Mouse (Mus musculus) MN1 (cell line): ENCODE measurements around the gene Rpl6.
A peak's percentile ranks its signal among the peaks of the same experiment; 100 is the strongest.
"Not testable (repeated sequence)": the region's sequence is repeated elsewhere in the genome, so short reads cannot be mapped to it uniquely, and the experiment has no call there.

Experiments used
- DNase-seq: peaks from one replicate; pipeline ENCODE4 v3.0.0-alpha.2; 2016; ENCODE audit warnings: low spot score

The Rpl6 gene

DNA sequence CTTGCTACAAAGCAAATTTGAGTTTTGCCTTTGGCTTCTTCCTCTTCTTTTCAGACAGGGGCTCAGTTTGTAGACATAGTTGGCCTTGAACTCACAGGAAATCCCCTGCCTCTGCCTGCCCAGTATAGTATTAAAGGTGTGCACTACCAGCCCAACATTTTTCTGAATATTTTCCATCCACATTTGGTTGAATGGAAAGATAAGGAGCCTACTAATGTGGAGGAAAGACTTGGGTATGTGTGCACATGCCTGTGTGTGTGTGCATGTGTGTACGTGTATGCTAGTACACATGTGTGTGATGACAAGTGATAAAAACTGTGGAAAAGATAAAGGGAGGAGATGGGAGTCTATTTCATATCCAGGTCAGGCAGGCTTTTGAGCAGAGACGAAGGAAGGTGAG is 21.6 kb downstream of the Rpl6 start:
- DNase-seq = no peak

DNA sequence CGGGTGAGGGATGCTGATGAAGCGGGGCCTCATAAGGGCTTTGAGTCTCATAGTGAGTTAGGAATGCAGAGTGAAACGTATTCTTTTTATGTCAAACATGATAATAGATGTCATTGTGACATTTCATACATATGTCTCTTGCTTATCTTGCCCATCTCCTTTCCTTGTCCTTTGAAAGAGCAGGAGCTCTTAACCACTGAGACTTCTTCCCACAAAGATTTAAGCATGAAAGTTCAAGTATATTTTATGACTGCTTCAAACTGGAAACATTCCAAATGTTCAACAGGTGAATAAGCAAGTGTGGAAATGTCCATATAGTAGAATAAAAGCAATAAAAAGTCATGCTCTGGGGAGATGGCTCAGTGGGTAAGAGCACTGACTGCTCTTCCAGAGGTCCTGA is 22.1 kb downstream of the Rpl6 start:
- DNase-seq = no peak

DNA sequence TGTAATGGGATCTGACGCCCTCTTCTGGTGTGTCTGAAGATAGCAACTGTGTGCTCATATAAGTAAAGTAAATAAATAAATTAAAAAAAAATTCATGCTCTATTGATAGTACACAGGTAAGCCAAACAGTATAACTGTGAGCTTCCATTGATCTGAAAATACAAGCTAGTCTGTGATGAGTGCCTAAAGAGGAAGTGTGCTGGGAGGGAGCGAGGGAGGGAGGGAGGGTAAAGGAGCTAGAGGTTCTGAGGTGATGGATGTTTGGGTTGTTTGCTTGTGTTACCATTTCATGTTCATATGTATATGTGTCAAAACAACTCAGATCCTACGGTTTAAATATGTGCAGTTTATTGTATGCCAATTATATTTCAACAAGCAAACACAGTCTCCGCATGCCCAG is 22.6 kb downstream of the Rpl6 start:
- no peak for DNase-seq

DNA sequence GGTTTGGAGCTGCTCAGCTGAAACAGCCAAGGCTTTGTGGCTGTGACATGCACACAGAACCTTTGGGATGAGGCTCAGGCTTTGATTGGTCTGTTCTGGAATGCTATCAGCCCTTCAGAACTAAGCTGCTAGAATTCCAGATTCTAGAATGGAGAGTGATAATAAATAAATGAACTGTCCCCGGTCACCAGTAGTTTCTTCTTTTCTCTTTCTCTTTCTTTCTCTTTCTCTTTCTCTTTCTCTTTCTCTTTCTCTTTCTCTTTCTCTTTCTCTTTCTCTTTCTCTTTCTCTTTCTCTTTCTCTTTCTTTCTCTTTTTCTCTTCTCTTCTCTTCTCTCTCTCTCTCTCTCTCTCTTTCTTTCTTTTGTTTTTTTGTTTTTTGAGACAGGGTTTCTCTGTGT is 23.0 kb downstream of the Rpl6 start:
- not testable (repeated sequence) for DNase-seq

DNA sequence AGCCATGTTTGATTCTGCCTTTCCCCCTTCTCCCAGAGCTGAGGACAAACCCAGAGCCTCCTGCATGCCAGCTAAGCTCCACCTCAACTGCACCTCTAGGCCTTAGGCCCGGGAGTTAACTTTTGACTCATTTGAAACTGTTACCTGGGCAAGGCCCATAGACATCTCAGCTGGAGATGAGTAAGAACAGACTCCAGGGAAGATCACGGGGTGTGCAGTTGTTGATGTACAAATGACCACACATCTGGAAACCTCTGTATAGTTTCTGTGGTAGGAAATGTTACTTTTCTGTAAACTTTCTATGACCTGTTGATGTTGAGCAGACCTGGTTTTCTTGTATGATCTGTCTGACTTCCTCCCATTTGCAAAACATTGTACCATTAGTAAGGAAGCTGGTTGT is 24.9 kb downstream of the Rpl6 start:
- DNase-seq = no peak

DNA sequence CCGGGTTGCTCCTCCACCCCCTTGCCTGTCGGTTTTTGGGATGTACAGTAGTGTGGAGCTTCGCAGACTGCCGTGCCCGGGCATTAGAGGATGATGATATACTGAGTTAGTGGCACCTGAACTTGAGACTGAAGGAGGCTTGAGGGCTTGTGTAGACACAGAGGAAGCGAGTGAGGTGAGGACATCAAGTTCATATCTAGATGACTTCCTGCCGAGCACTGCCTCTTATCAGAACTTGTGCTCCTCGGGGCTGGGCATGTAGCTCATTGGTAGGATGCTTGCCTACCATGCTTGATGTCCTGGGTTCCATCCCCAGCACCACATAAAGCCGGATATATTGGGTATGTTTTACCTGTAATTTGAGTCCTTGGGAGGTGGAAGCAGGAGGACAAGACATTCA is 26.5 kb downstream of the Rpl6 start:
- DNase-seq = no peak

DNA sequence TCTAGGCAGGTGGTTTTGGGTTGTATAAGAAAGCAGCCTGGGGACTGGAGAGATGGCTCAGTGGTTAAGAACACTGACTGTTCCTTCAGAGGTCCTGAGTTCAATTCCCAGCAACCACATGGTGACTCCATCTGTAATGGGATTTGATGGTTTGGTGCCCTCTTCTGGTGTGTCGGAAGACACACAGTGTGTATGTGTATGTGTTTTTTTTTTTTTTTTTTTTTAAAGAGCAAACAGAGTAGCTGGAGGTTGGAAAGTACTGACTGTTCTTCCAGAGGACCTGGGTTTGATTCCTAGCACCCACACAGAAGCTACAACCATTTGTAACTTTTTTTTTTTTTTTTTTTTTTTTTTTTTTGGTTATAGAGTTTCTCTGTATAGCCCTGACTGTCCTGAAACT is 28.5 kb downstream of the Rpl6 start:
- DNase-seq = no peak

DNA sequence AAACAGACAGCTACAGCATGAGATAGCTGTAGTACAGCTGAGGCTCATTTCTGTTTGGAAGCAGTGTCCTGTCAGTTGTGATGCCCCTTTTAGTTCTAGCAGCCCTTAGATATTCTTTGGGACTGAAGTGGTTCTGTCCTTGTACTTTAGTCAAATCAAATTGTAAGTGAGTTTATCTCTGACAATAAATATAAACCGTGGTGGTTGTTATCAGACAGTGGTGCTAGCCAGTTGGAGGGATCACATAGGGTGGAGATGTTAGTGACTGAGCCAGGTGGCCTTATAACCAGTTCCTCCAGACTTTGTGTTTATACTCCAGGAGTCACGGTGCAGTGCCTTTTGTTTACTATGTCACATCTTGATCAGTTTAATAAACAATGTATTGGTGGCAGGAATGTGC is 29.4 kb downstream of the Rpl6 start:
- DNase-seq = no peak

DNA sequence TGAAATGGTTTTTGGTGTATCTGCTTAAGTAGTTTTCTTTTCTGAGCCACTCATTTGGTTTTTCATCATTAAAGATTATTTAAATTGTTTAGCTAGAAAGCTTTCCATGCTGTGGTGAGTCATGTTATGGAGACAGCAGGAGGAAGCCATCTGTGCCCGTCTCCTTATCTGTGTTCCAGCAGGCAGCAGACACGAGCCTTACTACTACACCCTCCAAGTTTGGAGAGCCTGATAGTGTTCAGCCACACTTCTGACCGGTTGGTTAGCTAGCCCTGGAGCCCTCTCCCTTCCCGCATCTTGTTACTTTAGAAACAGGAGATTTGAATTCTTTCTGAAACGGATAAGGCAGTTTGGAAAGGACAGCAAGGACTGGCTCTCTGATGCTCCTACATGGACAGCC is 31.9 kb downstream of the Rpl6 start:
- DNase-seq = peak; percentile 63

DNA sequence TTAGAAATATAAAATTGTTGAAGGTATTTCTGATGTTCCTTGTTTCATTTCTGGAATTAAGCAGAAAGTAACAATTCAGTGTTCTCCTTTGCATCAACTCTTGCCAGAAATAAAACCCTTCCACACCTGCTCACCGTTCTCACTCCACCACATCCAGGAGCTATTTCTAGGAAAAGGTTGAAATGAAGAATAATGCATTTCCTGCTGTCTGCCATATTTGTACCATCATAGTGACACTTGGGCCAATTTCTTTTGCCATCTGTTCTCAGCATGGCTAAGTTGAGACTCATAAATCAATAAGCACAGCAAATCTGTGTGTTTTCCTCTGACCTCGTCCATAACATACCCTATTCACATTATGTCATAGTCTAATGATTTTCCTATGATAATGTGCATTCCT is 33.9 kb downstream of the Rpl6 start:
- no peak for DNase-seq

DNA sequence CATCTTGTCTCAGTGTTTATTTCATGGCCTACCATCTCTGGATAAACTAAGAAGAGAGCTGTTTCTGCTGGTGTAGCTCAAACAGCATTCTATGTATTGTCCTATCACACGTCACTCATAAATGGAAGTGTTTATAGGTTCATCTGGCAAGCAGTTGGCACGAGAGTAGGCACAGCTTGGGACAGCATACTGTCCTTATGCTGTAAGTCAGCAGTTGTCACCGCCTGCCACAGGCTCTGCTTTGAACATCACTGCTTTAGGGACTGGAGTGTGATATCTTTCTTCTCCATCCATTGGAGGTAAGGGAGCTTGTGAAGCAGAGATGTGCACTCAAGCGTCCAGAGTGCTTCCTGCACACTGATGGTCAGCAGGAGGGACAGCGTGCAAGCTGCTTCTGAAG is 35.6 kb downstream of the Rpl6 start:
- no peak for DNase-seq

DNA sequence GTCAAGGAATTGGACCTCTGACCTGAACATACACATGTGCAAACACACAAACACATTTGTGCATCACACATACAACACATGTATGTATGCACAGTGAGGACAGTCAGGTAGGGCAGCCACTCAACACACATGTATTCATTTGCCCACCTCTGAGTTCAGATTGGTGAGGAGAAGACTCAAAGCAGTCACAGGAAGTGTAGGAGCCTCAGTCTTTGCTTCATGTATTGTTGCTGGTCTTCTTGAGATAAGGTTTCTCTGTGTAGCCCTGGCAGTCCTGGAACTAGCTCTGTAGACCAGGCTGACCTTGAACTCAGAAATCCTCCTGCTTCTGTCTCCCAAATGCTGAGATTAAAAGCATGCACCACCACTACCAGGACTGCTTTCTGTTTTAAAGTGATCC is 36.9 kb downstream of the Rpl6 start:
- DNase-seq = no peak

DNA sequence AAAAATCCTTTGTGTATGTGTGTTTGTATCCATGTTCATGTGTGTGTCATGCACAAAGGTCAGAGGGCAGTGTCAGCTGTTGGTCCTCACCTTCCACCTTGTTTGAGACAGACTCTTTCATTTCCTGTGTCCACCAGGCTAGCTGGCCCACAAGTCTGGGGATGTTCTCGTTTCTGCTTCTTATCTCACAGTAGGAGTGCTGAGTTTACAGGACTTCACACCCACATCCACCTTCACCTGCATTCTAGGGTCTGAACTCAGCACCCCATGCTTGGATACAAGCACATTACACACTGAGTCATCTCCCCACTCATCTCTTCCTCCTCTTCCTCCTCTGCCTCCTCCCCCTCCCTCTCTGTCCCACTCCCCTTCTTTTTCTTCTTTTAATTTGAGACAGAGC is 38.0 kb downstream of the Rpl6 start:
- DNase-seq = no peak

DNA sequence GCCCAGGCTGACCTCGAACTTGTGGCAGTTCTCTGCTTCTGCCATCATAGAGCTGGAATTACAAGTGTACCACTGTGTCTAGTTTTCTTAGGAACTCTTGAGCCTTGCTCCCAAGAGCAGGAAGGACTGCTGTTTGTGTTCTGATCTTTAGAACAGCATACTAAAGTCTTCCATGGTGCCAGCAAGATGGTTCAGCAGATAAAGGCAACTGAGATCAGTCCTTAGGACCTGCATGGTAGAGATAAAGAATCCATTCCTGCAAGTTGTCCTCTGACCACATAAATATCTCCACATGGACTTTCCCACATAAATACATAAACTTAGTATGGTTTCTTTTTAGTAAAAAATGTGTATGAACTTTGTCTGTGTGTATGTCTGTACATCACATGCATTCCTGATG is 38.4 kb downstream of the Rpl6 start:
- DNase-seq = no peak

DNA sequence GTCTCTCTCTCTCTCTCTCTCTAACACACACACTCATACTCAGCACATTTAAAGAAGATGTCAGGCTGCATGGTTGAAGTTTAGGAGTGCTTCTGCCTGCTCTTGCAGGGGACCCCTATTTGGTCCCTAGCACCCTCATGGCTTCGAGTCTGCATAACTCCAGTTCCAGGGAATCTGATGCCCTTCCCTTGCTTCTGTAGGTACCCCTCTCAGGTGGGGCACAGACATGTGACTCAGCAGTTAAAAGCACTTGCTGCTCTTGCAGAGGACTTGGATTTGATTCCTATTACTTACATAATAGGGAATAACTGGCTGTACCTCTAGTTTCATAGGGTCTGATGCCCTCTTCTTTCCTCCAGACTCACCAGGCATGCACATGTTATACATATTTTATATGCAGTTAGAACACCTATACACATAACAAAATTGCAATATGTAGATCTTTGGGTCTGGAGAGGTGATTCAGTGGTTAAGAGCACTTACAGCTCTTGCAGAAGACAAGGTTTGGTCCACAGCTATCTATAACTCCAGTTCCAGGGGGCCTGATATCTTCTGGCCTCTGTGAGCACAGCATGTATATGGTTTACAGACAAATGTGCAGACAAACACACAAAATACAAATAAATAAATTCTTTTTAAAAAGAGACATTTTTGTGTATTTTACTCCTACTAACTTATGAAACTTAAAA is 39.5 kb downstream of the Rpl6 start:
- no peak for DNase-seq

DNA sequence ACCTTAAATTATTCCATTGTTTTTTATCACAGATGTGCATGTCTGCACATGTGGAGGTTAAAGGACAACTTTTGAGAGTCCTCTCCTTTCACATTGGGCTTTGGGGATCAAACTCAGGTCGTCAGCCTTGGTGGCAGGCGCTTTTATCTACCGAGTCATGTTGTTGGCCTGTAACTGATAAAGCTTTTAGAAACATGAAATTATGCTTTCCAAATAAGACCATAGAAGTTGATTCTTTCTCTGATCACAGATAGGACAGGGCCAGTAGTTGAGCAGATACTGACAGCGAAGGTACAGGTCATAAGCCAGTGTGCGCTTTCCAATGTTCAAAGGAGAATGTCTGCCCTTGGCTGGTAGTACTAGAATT is 40.1 kb downstream of the Rpl6 start:
- DNase-seq = no peak

DNA sequence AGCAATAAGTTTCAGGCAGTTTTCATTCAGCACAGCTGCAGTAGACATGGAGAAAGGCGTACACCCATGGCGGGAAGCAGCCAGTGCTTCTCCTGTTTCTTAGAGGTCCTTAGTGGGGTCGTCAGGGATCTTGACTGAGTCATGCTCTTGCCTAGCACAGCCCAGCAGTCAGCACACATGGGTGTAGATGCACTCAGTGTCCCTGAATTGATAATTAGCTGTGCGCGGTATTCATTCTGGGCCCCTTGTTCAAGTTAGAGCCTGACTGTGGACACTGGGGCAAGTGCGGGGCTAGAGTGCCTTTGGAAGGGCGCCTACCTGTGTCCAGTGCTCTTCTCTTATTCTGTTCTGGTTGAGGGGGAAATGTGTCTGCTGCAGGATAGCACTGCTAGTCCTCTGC is 40.9 kb downstream of the Rpl6 start:
- no peak for DNase-seq

DNA sequence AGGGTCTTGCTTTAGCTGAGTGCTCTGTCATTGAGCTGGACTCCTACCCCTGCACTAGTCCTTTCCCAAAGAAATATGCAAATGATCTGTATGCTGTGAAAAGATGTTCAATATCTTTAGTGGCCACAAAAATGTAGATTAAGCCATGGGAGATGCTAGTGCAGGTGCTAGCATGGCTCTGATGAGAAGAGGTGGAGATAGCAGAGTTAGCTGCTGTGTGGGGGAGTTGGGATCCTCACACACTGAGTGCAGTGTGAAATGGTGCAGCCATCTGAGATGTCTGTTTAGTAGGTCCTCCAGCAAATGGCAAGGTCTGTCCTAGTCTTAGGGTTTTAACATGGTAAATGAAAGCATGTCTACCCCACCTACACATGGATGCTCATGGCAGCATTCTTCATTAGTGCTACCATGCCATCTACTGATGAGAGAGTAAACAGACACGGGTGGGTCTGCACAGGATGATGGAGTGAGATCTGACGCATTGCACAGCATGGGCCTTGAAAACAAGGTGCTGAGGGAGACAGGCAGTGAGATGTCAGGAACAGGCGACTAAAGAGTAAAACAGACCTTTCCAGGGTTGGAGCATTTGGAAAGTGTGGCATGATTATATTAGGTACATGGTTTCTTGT is 44.6 kb downstream of the Rpl6 start:
- DNase-seq = no peak

DNA sequence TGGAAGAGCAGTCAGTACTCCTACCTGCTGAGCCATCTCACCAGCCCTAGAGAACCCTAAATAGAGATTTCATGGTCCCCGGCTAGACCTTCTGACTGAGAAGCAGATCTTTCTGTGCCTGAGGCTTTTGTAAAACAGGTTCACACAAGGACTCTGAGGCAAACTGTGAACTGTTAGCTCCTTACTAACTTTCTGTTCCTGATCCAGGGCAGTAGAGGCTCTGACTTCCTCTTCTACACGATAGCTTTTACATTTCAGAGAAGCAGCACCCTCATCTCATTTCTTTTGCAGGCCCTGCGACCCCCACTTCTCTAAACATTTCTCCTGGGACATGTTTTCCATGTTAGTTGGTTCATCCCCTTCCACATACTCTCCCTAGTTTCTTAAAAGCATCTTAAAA is 45.4 kb downstream of the Rpl6 start:
- no peak for DNase-seq

DNA sequence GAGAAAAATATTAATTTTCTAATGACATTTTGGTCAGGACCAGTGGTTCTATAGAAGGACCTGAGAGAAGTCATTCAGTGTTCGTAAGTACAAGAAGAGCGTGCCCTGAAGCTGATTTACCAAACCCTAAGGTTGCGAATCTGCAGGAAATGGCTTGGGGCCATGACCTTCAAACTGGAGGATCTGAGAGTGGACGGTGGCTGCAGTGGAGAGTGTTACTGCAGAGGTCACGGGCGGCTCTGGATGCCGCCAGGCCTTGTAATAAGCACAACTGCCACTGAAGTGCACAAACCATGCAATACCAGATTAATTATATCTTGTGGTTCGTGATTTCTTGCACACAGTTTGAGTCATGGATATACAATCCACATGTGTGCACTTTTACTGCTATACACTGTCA is 47.5 kb downstream of the Rpl6 start:
- no peak for DNase-seq

DNA sequence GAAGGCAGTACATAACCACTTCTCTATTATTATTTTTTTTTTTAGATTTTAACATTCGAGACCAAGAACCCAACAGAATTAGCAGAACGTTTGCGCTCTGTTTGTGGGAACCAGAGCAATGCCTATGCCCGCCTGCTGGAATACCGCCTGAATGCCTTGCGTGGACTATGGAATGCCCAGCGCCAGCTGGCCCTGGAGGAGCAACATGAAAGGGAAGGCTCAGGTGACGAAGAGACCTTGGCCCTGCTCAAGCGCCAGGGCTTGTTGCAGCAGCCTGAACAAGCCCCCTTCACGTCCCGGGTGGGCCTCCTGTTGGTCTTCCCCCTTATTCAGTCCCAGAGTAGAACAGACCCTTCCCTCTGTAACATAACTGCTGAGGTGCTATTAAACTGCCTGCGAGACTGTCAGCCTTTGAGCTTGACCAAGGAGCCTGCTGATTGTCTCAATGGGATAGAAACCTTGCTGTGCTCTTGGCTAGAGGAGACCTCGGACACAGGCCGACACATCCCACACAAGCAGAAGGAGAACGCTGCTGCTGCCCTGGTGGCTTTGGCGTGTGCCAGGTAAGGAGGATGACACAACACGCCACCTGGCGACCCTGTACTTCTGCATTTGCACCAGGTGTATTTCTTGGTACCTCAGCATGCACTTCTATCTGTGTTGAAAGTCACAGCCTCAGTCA is 49.7 kb downstream of the Rpl6 start:
- no peak for DNase-seq

DNA sequence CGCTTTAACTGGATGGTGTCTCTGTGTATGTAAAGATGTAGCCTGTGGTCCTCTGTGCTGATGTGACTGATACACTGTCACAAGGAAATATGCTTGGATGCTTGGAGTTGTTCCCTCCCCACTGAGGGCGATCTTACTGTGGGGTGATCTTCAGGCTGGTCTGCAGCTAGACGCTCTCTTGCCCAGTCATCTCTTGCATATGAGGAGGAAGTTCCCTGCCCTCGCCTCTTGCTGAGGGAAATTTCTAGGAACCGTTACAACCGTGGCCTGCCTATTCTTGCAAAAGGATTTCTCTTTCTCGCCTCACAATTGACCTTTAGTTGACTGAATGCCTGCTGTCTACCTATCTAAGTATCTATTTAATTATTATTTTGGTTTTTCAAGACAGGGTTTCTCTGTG is 50.7 kb downstream of the Rpl6 start:
- no peak for DNase-seq
